Mouse (Mus musculus) embryonic facial prominence, embryonic 14.5 days (tissue): ENCODE results near the gene Eef1a2. TPM values are rescaled to one million over a fixed set of nuclear protein-coding genes. Genes with fewer than 3 reads are reported as not detected.
A peak's percentile ranks its signal among the peaks of the same experiment; 100 is the strongest.

Experiments used
- ATAC-seq: fragments of 200-750 bp; cut with Nextera tagmentation; 2 replicates; pipeline ENCODE4 v1.8.0; 2017; ENCODE audit warnings: low read depth, moderate number of reproducible peaks, moderate TSS enrichment
- DNase-seq: peaks from one replicate; pipeline ENCODE4 v3.0.0-alpha.2; 2015; ENCODE audit warnings: low spot score
- H3K27ac ChIP-seq: fragments of 300-500 bp; sonication (generic); replicated peaks from 2 replicates; pipeline ENCODE4 v1.5.1; 2014; ENCODE audit warnings: low read depth, mild to moderate bottlenecking, low read length, moderate library complexity
- H3K27me3 ChIP-seq: fragments of 300-500 bp; sonication (generic); replicated peaks from 2 replicates; pipeline ENCODE4 v1.6.1; 2014; ENCODE audit warnings: low read length; ENCODE audit not compliant: control insufficient read depth, insufficient read depth
- H3K36me3 ChIP-seq: fragments of 300-500 bp; sonication (generic); 2 replicates; pipeline ENCODE4 v1.6.1; 2014; ENCODE audit warnings: low read length, mixed read lengths; ENCODE audit not compliant: control insufficient read depth, insufficient read depth
- H3K4me1 ChIP-seq: fragments of 300-500 bp; sonication (generic); 2 replicates; pipeline ENCODE4 v1.6.1; 2014; ENCODE audit warnings: antibody characterized with exemption, low read length; ENCODE audit not compliant: control insufficient read depth, insufficient read depth
- H3K4me2 ChIP-seq: fragments of 300-500 bp; sonication (generic); 2 replicates; pipeline ENCODE4 v1.6.1; 2014; ENCODE audit warnings: low read depth, mild to moderate bottlenecking, low read length, moderate library complexity, mixed read lengths
- H3K4me3 ChIP-seq: fragments of 300-500 bp; sonication (generic); 2 replicates; pipeline ENCODE4 v1.5.1; 2014; ENCODE audit warnings: low read depth, mild to moderate bottlenecking, low read length
- H3K9ac ChIP-seq: fragments of 300-500 bp; sonication (generic); 2 replicates; pipeline ENCODE4 v1.6.1; 2014; ENCODE audit warnings: low read depth, mild to moderate bottlenecking, low read length, moderate library complexity, mixed read lengths
- H3K9me3 ChIP-seq: fragments of 300-500 bp; sonication (generic); 2 replicates; pipeline ENCODE4 v1.6.1; 2016; ENCODE audit warnings: low read length; ENCODE audit not compliant: control insufficient read depth
- WGBS: fragments of 180-500 bp; shearing (Covaris S2); extraction: QIAGEN DNeasy Blood & Tissue Kit; methylation state at CpG from one replicate; pipeline ENCODE4 v1.1.7; 2014; 5-methylcytosine and 5-hydroxymethylcytosine counted together
- polyA plus RNA-seq: library from polyadenylated mRNA; unstranded; fragments of >200 nt; fragmentation: Nextera tagmentation; extraction: Ambion mirVana; gene quantifications from 2 replicates; pipeline ENCODE4 v1.2.1, GENCODE M21; 2014

The Eef1a2 gene
- polyA plus RNA-seq, 1 experiment from 2014 or later, result 1.0 TPM

DNA sequence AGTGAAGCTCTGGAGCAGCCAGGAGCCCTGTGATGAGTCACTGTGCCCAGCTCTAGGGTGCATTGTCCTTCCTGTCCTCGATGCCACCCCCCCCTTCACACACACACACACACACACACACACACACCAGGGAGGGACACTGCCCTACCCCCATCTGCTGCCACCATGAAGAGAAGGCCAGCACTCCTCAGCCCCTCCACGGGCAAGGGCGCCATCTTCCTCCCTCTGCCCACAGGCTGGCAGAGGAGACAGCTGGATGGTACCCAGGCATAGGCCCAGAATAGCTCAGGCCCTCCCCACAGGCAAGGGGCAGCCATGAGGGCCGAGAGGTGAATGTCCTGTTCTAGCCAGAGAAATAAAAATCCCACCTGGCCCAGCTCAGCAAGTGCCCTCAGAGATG, 1.0 kb downstream of the Eef1a2 start:
- Histone ChIP-seq H3K36me3 (no peaks in the 10 kb centered on the region), H3K4me1 (no peaks in the 10 kb centered on the region), H3K27me3 (peaks cover 38% of the 10 kb centered on the region), H3K27ac (no peak overlapping the region), H3K4me2 (peak overlapping the region; percentile 51; the same call in 1 of the 2 replicates), H3K4me3 (no peak overlapping the region), H3K9me3 (no peaks in the 10 kb centered on the region), H3K9ac (peak overlapping the region; percentile 37; the same call in 1 of the 2 replicates)
- no peak for DNase-seq
- 76% methylated on average over 4 of the region's 4 CpGs for WGBS
- no peak for ATAC-seq

- WGBS, result 71% methylated on average over 8 of the region's 8 CpGs
- Histone ChIP-seq H3K4me3 (no peak overlapping the region), H3K4me2 (no peak overlapping the region), H3K27ac (no peak overlapping the region), H3K4me1 (no peaks in the 10 kb centered on the region), H3K9me3 (no peaks in the 10 kb centered on the region), H3K27me3 (peaks cover 38% of the 10 kb centered on the region), H3K9ac (no peak overlapping the region), H3K36me3 (no peaks in the 10 kb centered on the region)
- ATAC-seq, result no peak
- DNase-seq, result no peak
These were observed 1.9 kb downstream of the Eef1a2 start for GRCm38 (mm10) chr2:181154831-181155415.

DNA sequence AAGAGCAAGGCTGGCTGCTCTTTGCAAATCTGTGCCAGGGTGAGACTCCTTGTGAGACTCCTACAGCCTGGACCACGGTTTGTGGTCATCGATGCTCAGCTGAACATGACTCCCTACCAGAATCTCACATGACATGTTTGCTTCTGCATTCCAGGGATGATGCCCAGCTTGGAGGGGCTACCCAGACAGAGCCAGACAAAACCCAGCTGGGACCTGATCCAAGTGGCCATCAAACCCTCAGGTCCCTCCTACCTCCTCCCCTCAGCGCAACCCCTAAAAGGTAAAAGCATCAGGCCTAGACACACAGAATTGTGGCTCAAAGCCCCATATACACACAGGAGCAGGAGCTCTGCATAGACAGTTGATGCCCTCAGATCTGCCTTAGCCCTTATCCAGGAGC, 2.5 kb downstream of the Eef1a2 start:
- DNase-seq (no peak), ATAC-seq (no peak)
- H3K4me2 ChIP-seq, result no peak overlapping the region
- no peak overlapping the region for H3K9ac ChIP-seq
- H3K9me3 ChIP-seq, result no peaks in the 10 kb centered on the region
- peaks cover 43% of the 10 kb centered on the region for H3K27me3 ChIP-seq
- no peaks in the 10 kb centered on the region for H3K4me1 ChIP-seq
- H3K36me3 ChIP-seq, result no peaks in the 10 kb centered on the region
- 86% methylated on average over 3 of the region's 3 CpGs for WGBS
- no peak overlapping the region for H3K27ac ChIP-seq
- H3K4me3 ChIP-seq, result no peak overlapping the region

GRCm38 (mm10) chr2:181153837-181154236, 3.0 kb downstream of the Eef1a2 start:
- Histone ChIP-seq H3K27me3 (peaks cover 48% of the 10 kb centered on the region), H3K9ac (no peak overlapping the region), H3K9me3 (no peaks in the 10 kb centered on the region), H3K36me3 (no peaks in the 10 kb centered on the region), H3K4me1 (no peaks in the 10 kb centered on the region), H3K4me2 (no peak overlapping the region), H3K4me3 (no peak overlapping the region), H3K27ac (no peak overlapping the region)
- ATAC-seq (no peak), DNase-seq (no peak)
- 0% methylated on average over 1 of the region's 1 CpGs for WGBS

DNA sequence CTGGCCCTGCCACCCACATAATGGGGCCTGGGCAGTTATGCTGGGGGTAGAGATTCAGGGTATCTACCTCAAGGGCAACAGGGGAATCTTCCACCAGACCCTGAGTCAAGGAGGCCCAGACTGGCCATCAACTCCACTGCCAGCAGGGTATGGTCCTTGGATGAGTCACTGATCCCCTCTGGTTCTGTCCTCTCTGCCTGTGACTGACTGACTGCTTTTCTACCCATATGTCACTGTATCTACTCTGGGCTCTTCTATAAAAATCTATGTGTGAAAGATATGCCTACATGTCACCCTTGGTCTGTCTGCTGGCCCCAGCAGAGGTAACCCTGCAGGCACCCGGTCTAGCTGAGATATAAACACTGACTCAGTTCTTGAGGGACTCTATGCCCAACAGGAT, 3.7 kb downstream of the Eef1a2 start:
- peaks cover 3% of the 10 kb centered on the region; the same call in 1 of the 2 replicates for H3K4me1 ChIP-seq
- no peak overlapping the region for H3K4me2 ChIP-seq
- H3K9ac ChIP-seq, result no peak overlapping the region
- H3K9me3 ChIP-seq, result no peaks in the 10 kb centered on the region
- H3K36me3 ChIP-seq, result no peaks in the 10 kb centered on the region
- 75% methylated on average over 1 of the region's 1 CpGs for WGBS
- DNase-seq, result no peak
- ATAC-seq, result no peak
- no peak overlapping the region for H3K4me3 ChIP-seq
- peaks cover 50% of the 10 kb centered on the region for H3K27me3 ChIP-seq
- no peak overlapping the region for H3K27ac ChIP-seq

DNA sequence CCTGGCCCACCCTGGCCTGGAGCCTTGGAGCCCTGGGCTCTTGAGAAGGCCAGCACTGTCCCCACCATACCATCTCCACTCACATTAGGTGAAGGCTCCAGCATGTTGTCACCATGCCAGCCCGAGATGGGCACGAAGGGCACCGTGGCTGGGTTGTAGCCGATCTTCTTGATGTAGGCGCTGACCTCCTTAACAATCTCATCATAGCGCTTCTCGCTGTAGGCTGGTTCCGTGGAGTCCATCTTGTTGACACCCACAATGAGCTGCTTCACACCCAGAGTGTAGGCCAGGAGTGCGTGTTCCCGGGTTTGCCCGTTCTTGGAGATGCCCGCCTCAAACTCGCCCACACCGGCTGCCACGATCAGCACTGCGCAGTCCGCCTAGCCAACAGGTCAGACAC, 4.1 kb downstream of the Eef1a2 start:
- Histone ChIP-seq H3K4me3 (no peak overlapping the region), H3K27me3 (peaks cover 49% of the 10 kb centered on the region), H3K9ac (no peak overlapping the region), H3K27ac (no peak overlapping the region), H3K4me1 (peaks cover 5% of the 10 kb centered on the region; the same call in 1 of the 2 replicates), H3K9me3 (no peaks in the 10 kb centered on the region), H3K36me3 (no peaks in the 10 kb centered on the region), H3K4me2 (no peak overlapping the region)
- DNase-seq (no peak), ATAC-seq (no peak)
- WGBS, result 95% methylated on average over 17 of the region's 17 CpGs

DNA sequence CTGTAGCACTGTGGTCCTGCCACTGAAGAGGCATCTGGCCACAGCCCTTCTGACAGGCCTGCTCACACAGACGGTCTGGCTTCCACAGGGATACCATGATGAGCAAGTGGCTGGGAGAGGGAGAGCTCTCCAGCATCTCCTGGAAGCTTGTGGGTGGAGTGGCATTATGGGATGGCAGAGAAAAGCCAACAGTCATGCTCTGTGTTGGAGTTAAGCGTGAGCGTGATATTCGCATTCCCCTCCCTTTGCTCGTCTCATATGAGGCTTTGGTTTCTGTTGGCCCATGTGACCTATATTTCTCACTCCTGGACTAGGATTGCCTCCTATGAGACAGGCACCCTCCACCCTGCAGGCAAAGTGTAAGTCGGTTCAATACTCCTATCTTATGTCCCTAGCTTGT, 6.5 kb downstream of the Eef1a2 start:
- Histone ChIP-seq H3K9me3 (no peaks in the 10 kb centered on the region), H3K27ac (no peak overlapping the region), H3K36me3 (no peaks in the 10 kb centered on the region), H3K4me1 (peaks cover 5% of the 10 kb centered on the region; the same call in 1 of the 2 replicates), H3K27me3 (peaks cover 36% of the 10 kb centered on the region), H3K4me3 (no peak overlapping the region), H3K4me2 (no peak overlapping the region), H3K9ac (no peak overlapping the region)
- DNase-seq (no peak), ATAC-seq (no peak)
- WGBS, result 71% methylated on average over 6 of the region's 6 CpGs

DNA sequence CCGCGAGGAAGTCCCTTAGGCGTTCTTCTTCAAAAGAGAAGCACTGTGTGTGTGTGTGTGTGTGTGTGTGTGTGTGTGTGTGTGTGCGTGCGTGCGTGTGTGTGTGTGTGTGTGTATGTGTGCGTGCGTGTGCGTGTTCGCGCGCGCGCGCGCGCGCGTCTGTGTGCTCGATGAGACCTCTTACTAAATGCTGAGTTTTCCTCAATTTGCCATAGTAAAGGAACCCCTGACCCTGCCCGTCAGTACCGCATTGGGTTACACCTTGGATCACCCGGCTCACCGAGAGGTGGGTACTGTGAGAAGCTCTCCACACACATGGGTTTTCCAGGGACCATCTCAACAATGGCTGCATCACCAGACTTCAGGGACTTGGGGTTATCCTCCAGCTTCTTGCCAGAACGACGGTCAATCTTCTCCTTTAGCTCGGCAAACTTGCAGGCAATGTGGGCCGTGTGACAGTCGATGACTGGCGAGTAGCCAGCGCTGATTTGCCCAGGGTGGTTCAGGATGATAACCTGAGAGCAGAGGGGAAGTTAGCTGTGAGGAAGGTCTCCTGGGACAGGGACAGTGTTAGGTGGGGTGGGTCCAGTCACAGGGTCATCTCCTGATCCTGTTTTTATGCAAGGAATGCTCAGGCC, 8.4 kb downstream of the Eef1a2 start:
- WGBS, result 22% methylated on average over 15 of the region's 31 CpGs
- Histone ChIP-seq H3K4me1 (peaks cover 5% of the 10 kb centered on the region; the same call in 1 of the 2 replicates), H3K4me2 (peak overlapping the region; percentile 88), H3K9ac (peak overlapping the region; percentile 37; the same call in 1 of the 2 replicates), H3K4me3 (peak overlapping the region; percentile 45), H3K27me3 (peaks cover 29% of the 10 kb centered on the region), H3K9me3 (no peaks in the 10 kb centered on the region), H3K36me3 (no peaks in the 10 kb centered on the region), H3K27ac (no peak overlapping the region)
- DNase-seq, result no peak
- no peak for ATAC-seq
